Mouse (Mus musculus) thymus, postnatal 0 days (tissue): Measurements from ENCODE around the gene Gm7145. TPM values are rescaled to one million over a fixed set of nuclear protein-coding genes. Genes with fewer than 3 reads are reported as not detected.
"Not testable (repeated sequence)": the region's sequence is repeated elsewhere in the genome, so short reads cannot be mapped to it uniquely, and the experiment has no call there.

Experiments used
- DNase-seq: peaks from one replicate; pipeline ENCODE4 v3.0.0-alpha.2; 2015; ENCODE audit warnings: low spot score
- polyA plus RNA-seq: library from polyadenylated mRNA; unstranded; fragments of >200 nt; fragmentation: Nextera tagmentation; extraction: Ambion mirVana; gene quantifications from 2 replicates; pipeline ENCODE4 v1.2.1, GENCODE M21; 2015

Gene Gm7145
- not detected in 2 replicates for polyA plus RNA-seq

DNA sequence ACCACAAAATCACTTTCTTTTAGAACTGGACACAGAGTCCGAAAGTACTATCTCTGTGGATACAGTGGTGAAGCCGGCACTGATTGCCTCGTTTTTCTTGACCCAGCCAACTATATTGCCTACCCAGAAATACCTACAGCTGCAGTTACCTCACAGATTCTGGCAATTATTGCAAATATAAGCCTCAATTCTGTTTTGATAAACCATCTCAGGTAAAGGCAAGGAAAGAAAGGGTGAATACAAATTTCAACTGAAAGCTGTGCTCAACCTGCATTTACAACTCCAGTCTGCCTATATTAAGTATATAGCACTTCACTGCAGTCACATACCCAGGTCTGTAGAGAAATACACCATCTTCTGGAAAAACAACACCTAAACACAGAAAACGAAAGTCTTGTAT is at the start of gene Gm7145:
TSS of gene Gm7145 (plus strand) at position 301 of the 400 bp plus-strand sequence.
- DNase-seq = no peak

DNA sequence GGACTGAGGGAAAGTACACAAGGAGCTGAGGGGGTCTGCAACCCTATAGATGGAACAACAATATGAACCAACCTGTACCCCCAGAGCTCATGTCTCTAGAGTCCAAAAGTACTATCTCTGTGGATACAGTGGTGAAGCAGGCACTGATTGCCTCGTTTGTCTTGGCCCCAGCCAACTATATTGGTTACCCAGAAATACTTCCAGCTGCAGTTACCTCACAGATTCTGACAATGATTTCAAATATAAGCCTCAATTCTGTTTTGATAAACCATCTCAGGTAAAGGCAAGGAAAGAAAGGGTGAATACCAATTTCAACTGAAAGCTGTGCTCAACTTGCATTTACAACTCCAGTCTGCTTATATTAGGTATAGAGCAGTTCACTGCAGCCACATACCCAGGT is 38.0 kb upstream of the Gm7145 start, which contains the start of gene Gm28168:
TSS of gene Gm28168 (plus strand) at position 301 of the 400 bp plus-strand sequence.
- DNase-seq = not testable (repeated sequence)

DNA sequence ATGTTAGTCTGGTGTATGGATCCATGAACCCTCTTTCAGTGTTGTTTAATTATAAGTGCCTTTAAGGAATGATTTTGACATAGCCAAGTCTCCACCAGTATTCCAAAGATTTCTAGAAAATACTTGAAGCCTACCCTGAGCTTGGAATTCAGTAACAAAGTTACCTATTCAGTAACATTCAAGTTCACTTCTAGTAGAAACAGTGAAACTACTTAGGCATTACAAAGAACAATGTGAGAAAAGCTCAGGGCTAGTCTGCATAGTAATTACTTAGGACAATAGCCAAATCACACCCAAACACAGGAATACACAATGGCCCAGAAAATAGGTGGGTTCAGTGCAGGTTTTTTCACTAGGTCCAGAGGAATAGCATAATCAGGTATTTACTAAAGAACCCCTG is 38.1 kb downstream of the Gm7145 start:
- not testable (repeated sequence) for DNase-seq

DNA sequence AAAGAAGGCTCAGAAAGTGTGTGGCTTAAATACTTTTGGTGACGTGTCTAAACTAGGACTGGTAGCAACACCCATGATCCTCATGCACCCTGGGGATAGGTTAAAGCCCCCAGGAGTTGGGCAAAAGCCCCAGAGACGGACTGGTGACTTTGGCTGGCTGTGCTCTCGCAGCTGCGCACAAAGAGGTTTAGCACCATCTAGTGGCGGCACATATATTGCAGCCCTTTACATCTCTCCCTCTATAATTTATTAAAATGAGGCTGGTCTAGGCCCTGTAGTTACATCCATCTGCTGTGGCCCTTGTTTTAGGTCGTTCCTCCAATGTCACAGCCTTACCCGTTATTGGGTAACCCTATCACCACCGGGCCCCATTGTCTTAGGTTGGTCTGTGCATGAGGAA is 47.0 kb downstream of the Gm7145 start:
- DNase-seq = not testable (repeated sequence)

Other genes starting within 250 kb of the Gm7145 start
- gene B020011L13Rik, start 184.8 kb upstream of the Gm7145 start, polyA plus RNA-seq = not detected in 2 replicates
- gene Gm28360, start 135.9 kb upstream of the Gm7145 start, polyA plus RNA-seq = not detected in 2 replicates
- gene Gm28168, start 37.9 kb upstream of the Gm7145 start, polyA plus RNA-seq = not detected in 2 replicates
- gene Gm29106, start 210.6 kb downstream of the Gm7145 start, polyA plus RNA-seq = 0.03 TPM in 1 of 2 replicates, not detected in the other